Mouse (Mus musculus) hematopoietic stem cell, adult 5-6 weeks (primary cell): ENCODE measurements around the gene Gm47996. TPM values are rescaled to one million over a fixed set of nuclear protein-coding genes. Genes with fewer than 3 reads are reported as not detected.
"Not testable (repeated sequence)": the region's sequence is repeated elsewhere in the genome, so short reads cannot be mapped to it uniquely, and the experiment has no call there.

Experiments
- ATAC-seq, 2 experiments: fragments of 125-278 bp in 1 of 2; replicated peaks in 1 of 2; 2 replicates each; pipeline ENCODE4 v1.8.0; 2016 to 2017; ENCODE audit warnings: inconsistent platforms in 2 of 2, mild to moderate bottlenecking in 2 of 2, moderate number of reproducible peaks in 2 of 2, low read depth in 1 of 2, moderate TSS enrichment in 1 of 2; ENCODE audit not compliant: low FRiP score in 2 of 2, poor library complexity in 2 of 2, severe bottlenecking in 2 of 2, insufficient read depth in 1 of 2, low TSS enrichment in 1 of 2
- total RNA-seq: library from RNA; stranded (forward); fragments of 172-1452, 232-1000 nt; gene quantifications from 2 replicates; pipeline ENCODE4 v1.2.3, GENCODE M21; 2017

The Gm47996 gene
- total RNA-seq, 1 experiment from 2014 or later, result 0.25 TPM

GRCm38 (mm10) chr1:151196690-151197089 lies 13.2 kb upstream of the Gm47996 start:
- ATAC-seq, result not testable (repeated sequence)

- ATAC-seq, result not testable (repeated sequence)
These were observed 11.8 kb upstream of the Gm47996 start, which contains the start of gene Gm47995 for GRCm38 (mm10) chr1:151198120-151198519. TSS of gene Gm47995 (plus strand) at chr1:151198448.

GRCm38 (mm10) chr1:151200620-151201019 lies 9.3 kb upstream of the Gm47996 start:
- not testable (repeated sequence) for ATAC-seq

- peak; percentile 14 to 22; a peak in 1 of 4 replicates for ATAC-seq
These were observed 7.2 kb upstream of the Gm47996 start for GRCm38 (mm10) chr1:151202771-151203170.

GRCm38 (mm10) chr1:151203818-151204217 lies 6.1 kb upstream of the Gm47996 start, which contains the start of gene 3110040M04Rik:
TSS of gene 3110040M04Rik (plus strand) at chr1:151204121.
- ATAC-seq, result not testable (repeated sequence)

GRCm38 (mm10) chr1:151208493-151208892 lies 1.4 kb upstream of the Gm47996 start:
- ATAC-seq, result not testable (repeated sequence)

- ATAC-seq, result not testable (repeated sequence)
These were observed 987 bp upstream of the Gm47996 start for GRCm38 (mm10) chr1:151208944-151209343.

- not testable (repeated sequence) for ATAC-seq
These were observed 1.7 kb downstream of the Gm47996 start for GRCm38 (mm10) chr1:151211666-151212065.

GRCm38 (mm10) chr1:151214862-151215261 lies 4.9 kb downstream of the Gm47996 start:
- ATAC-seq, result no peak

- no peak for ATAC-seq
These were observed 6.1 kb downstream of the Gm47996 start for GRCm38 (mm10) chr1:151215985-151216384.

- no peak for ATAC-seq
These were observed 6.5 kb downstream of the Gm47996 start for GRCm38 (mm10) chr1:151216417-151216816.

- ATAC-seq, result peak; percentile 50 to 58; a peak in 1 of 4 replicates
These were observed 9.1 kb downstream of the Gm47996 start for GRCm38 (mm10) chr1:151219045-151219444.

GRCm38 (mm10) chr1:151220098-151220497 lies 10.2 kb downstream of the Gm47996 start:
- ATAC-seq, result no peak

- ATAC-seq, result no peak
These were observed 12.8 kb downstream of the Gm47996 start for GRCm38 (mm10) chr1:151222561-151223267.

GRCm38 (mm10) chr1:151223377-151223776 lies 13.4 kb downstream of the Gm47996 start:
- no peak for ATAC-seq

- no peak for ATAC-seq
These were observed 14.6 kb downstream of the Gm47996 start for GRCm38 (mm10) chr1:151224536-151224935.

GRCm38 (mm10) chr1:151227506-151227905 lies 17.6 kb downstream of the Gm47996 start:
- no peak for ATAC-seq

- peak; percentile 36 to 42; a peak in 2 of 4 replicates for ATAC-seq
These were observed 18.5 kb downstream of the Gm47996 start for GRCm38 (mm10) chr1:151228320-151228989.
